Mouse (Mus musculus): ENCODE results near the gene Akap3.
A peak's percentile ranks its signal among the peaks of the same experiment; 100 is the strongest.

Akap3 gene

GRCm38 (mm10) chr6:126852881-126853280 is at the start of gene Akap3:
Gene Akap3 (plus strand): TSS chr6:126853098.
- no peak for DNase-seq

- DNase-seq = peak; percentile 12 to 21
Measured at GRCm38 (mm10) chr6:126806783-126807182, 46.1 kb upstream of the Akap3 start.

- no peak for DNase-seq
Measured at GRCm38 (mm10) chr6:126808134-126808533, 44.8 kb upstream of the Akap3 start.

- DNase-seq = no peak
Measured at GRCm38 (mm10) chr6:126808561-126808960, 44.3 kb upstream of the Akap3 start.

GRCm38 (mm10) chr6:126811481-126811880 is 41.4 kb upstream of the Akap3 start:
- no peak for DNase-seq

- DNase-seq = no peak
Measured at GRCm38 (mm10) chr6:126815206-126815750, 37.6 kb upstream of the Akap3 start.

GRCm38 (mm10) chr6:126816338-126816737 is 36.6 kb upstream of the Akap3 start:
- DNase-seq = no peak

- DNase-seq = no peak
Measured at GRCm38 (mm10) chr6:126823087-126823486, 29.8 kb upstream of the Akap3 start.

- no peak for DNase-seq
Measured at GRCm38 (mm10) chr6:126836628-126837027, 16.3 kb upstream of the Akap3 start.

GRCm38 (mm10) chr6:126848712-126849704 is 3.9 kb upstream of the Akap3 start, which contains the start of gene Ndufa9:
Gene Ndufa9 (minus strand): TSS chr6:126849136.
- peak; percentile 98 for DNase-seq

GRCm38 (mm10) chr6:126877118-126877517 is 24.2 kb downstream of the Akap3 start:
- no peak for DNase-seq

- no peak for DNase-seq
Measured at GRCm38 (mm10) chr6:126907378-126907777, 54.5 kb downstream of the Akap3 start.

GRCm38 (mm10) chr6:126907876-126908275 is 55.0 kb downstream of the Akap3 start:
- DNase-seq = no peak

GRCm38 (mm10) chr6:126910727-126911126 is 57.8 kb downstream of the Akap3 start:
- no peak for DNase-seq

GRCm38 (mm10) chr6:126914928-126915327 is 62.0 kb downstream of the Akap3 start:
- DNase-seq = no peak

GRCm38 (mm10) chr6:126921111-126921881 is 68.4 kb downstream of the Akap3 start, which contains the start of gene Dyrk4:
Gene Dyrk4 (minus strand): TSS chr6:126921839.
- peak; percentile 13 to 27 for DNase-seq

Data from cerebellum, postnatal 10 days (tissue).